Mouse (Mus musculus): Measurements from ENCODE around the gene Homer3.

DNA sequence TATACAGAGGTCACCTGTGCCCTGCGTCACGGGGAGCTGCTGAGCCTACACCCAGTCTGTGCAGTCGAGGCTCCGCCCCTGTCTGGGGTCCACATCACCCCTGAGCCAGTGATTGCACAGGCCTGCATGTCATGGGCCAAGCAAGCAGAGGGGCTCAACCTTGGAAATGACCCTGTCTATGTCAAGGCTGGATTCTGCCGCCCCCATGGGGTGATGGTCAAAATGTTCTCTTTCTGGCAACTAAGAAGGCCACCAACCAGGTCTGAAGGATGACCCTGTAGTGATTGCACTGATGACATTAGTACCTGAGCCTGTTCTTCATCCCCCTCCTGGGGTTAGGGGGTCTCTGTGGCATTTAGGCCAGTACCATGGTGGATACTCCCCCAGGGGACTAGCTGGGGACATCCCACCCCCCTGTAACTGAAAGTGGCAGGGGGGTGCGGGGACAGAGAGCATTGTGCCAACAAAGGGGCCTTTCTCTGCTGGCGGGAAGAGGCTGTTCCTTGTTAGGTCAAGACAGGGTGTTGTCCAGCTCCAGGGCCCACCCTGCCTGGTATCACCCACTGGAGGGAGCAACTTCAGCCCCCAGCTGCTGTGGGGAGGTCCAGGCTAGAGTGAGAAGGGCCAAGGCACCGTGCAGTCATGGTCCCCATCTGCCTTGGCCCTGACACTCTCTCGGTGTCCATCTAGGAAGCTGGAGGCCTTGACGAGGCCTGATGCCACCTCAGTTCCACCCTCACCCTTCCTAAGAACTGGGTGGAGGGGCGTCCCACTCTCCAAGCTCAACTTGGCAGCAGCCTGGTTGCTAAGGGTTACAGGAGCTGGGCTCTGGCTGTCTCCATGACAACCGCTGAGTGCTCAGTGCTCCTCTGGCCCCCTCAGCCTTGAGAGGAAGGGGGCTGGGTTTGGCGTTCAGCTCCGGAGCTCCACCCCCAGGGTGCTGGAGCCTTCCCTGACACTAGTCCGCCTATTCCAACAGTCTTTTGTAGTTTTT is 34.2 kb downstream of the Homer3 start:
- TF ChIP-seq GATA1 (IDR thresholded peaks at IDR 0.05; ENCODE audit: borderline replicate concordance, low read length) (no peak), FLI1 (IDR thresholded peaks at IDR 0.05; ENCODE audit: low read length) (no peak)
